Mouse (Mus musculus) hindbrain, embryonic 14.5 days (tissue): Measurements from ENCODE around the gene Hacd2. TPM values are rescaled to one million over a fixed set of nuclear protein-coding genes. Genes with fewer than 3 reads are reported as not detected.

Experiments used
- ATAC-seq: fragments of 200-750 bp; cut with Nextera tagmentation; 2 replicates; pipeline ENCODE4 v1.8.0; 2017; ENCODE audit warnings: moderate number of reproducible peaks, mild to moderate bottlenecking, moderate TSS enrichment, moderate library complexity; ENCODE audit not compliant: low FRiP score
- DNase-seq: peaks from one replicate; pipeline ENCODE4 v3.0.0-alpha.2; 2015; ENCODE audit warnings: low spot score
- H3K27ac ChIP-seq: fragments of 300-500 bp; sonication (generic); 2 replicates; pipeline ENCODE4 v1.5.1; 2014; ENCODE audit warnings: mild to moderate bottlenecking, moderate library complexity
- H3K27me3 ChIP-seq: fragments of 300-500 bp; sonication (generic); 2 replicates; pipeline ENCODE4 v1.6.1; 2014; ENCODE audit warnings: mild to moderate bottlenecking, low read length, mixed read lengths; ENCODE audit not compliant: control insufficient read depth, insufficient read depth
- H3K36me3 ChIP-seq: fragments of 300-500 bp; sonication (generic); replicated peaks from 2 replicates; pipeline ENCODE4 v1.6.1; 2014; ENCODE audit not compliant: control insufficient read depth, insufficient read depth
- H3K4me1 ChIP-seq: fragments of 300-500 bp; sonication (generic); replicated peaks from 2 replicates; pipeline ENCODE4 v1.6.1; 2014; ENCODE audit warnings: antibody characterized with exemption, low read length, mixed read lengths; ENCODE audit not compliant: control insufficient read depth, insufficient read depth
- H3K4me2 ChIP-seq: fragments of 300-500 bp; sonication (generic); replicated peaks from 2 replicates; pipeline ENCODE4 v1.6.1; 2014; ENCODE audit warnings: mild to moderate bottlenecking, moderate library complexity
- H3K4me3 ChIP-seq: fragments of 300-500 bp; sonication (generic); replicated peaks from 2 replicates; pipeline ENCODE4 v1.5.1; 2014; ENCODE audit warnings: mild to moderate bottlenecking, low read length
- H3K9ac ChIP-seq: fragments of 300-500 bp; sonication (generic); 2 replicates; pipeline ENCODE4 v1.6.1; 2014
- H3K9me3 ChIP-seq: fragments of 300-500 bp; sonication (generic); 2 replicates; pipeline ENCODE4 v1.6.1; 2016; ENCODE audit warnings: low read length; ENCODE audit not compliant: control insufficient read depth
- WGBS: fragments of 180-500 bp; shearing (Covaris S2); extraction: QIAGEN DNeasy Blood & Tissue Kit; methylation state at CpG from one replicate; pipeline ENCODE4 v1.1.7; 2014; 5-methylcytosine and 5-hydroxymethylcytosine counted together
- polyA plus RNA-seq: library from polyadenylated mRNA; unstranded; fragments of >200 nt; fragmentation: Nextera tagmentation; extraction: Ambion mirVana; gene quantifications from 2 replicates; pipeline ENCODE4 v1.2.1, GENCODE M21; 2014

Hacd2 gene
- polyA plus RNA-seq, 1 experiment from 2014 or later: 29.3 TPM

DNA sequence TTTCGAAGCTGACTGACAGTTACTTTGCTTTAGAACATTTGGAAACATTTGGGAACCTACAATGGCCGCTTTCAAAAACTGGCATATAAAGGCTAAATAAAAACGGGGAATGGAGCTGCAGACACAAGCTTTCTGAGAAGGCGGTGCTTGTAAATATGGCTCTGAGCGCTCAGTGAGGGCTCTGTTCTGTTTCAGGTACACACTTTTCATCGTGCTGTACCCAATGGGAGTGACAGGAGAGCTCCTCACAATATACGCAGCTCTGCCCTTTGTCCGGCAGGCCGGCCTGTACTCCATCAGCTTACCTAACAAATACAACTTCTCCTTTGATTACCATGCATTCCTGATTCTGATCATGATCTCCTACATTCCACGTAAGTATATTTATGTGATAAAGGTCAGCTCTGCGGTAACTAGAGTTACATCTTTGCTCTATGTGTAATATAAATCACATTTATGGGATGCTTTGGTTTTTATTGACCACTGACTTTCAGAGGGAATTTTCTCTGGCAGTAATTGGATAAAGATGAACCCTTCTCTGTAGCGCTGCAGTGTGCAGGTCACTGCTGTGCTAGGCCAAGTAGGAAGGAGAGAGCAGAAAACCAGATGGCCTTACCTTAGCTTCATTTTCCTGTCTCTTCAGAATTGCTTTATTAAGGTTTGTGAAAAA is 79.7 kb downstream of the Hacd2 start:
- 86% methylated on average over 12 of the region's 12 CpGs for WGBS
- DNase-seq: no peak
- H3K4me2 ChIP-seq: no peak overlapping the region
- H3K9ac ChIP-seq: 0 out of 2 replicates have a peak overlapping the region, but pooled peaks have one; percentile 24
- ATAC-seq: no peak
- no peaks in the 10 kb centered on the region for H3K27me3 ChIP-seq
- H3K27ac ChIP-seq: no peak overlapping the region
- H3K36me3 ChIP-seq: peaks cover 11% of the 10 kb centered on the region; the same call in 1 of the 2 replicates
- H3K4me3 ChIP-seq: no peak overlapping the region
- H3K9me3 ChIP-seq: no peaks in the 10 kb centered on the region
- no peaks in the 10 kb centered on the region for H3K4me1 ChIP-seq

- H3K27ac ChIP-seq: no peak overlapping the region
- no peak for ATAC-seq
Observed at GRCm38 (mm10) chr16:35102866-35103620, 80.8 kb downstream of the Hacd2 start.

GRCm38 (mm10) chr16:35107985-35108384 is 85.8 kb downstream of the Hacd2 start:
- no peak for ATAC-seq
- DNase-seq: no peak
- no peak overlapping the region for H3K4me2 ChIP-seq

More at GRCm38 (mm10) chr16:35102866-35103620, 80.8 kb downstream of the Hacd2 start:
- H3K27me3 ChIP-seq: no peaks in the 10 kb centered on the region
- H3K9ac ChIP-seq: no peak overlapping the region
- H3K4me3 ChIP-seq: no peak overlapping the region
- no peaks in the 10 kb centered on the region for H3K9me3 ChIP-seq
- DNase-seq: no peak
- no peak overlapping the region for H3K4me2 ChIP-seq
- no peaks in the 10 kb centered on the region for H3K4me1 ChIP-seq
- WGBS: 85% methylated on average over 7 of the region's 7 CpGs
- peaks cover 17% of the 10 kb centered on the region; the same call in 1 of the 2 replicates for H3K36me3 ChIP-seq

GRCm38 (mm10) chr16:35109156-35109555 is 86.9 kb downstream of the Hacd2 start:
- Histone ChIP-seq H3K4me3 (no peak overlapping the region), H3K9me3 (no peaks in the 10 kb centered on the region), H3K36me3 (peaks cover 11% of the 10 kb centered on the region; the same call in 1 of the 2 replicates), H3K4me1 (peaks cover 8% of the 10 kb centered on the region; the same call in 1 of the 2 replicates), H3K4me2 (no peak overlapping the region), H3K27me3 (no peaks in the 10 kb centered on the region), H3K27ac (no peak overlapping the region), H3K9ac (no peak overlapping the region)
- DNase-seq (no peak), ATAC-seq (no peak)
- 52% methylated on average over 8 of the region's 8 CpGs for WGBS

More at GRCm38 (mm10) chr16:35107985-35108384, 85.8 kb downstream of the Hacd2 start:
- Histone ChIP-seq H3K27me3 (no peaks in the 10 kb centered on the region), H3K9me3 (no peaks in the 10 kb centered on the region), H3K4me1 (peaks cover 8% of the 10 kb centered on the region; the same call in 1 of the 2 replicates), H3K27ac (no peak overlapping the region), H3K36me3 (peaks cover 11% of the 10 kb centered on the region; the same call in 1 of the 2 replicates), H3K9ac (no peak overlapping the region), H3K4me3 (no peak overlapping the region)
- 78% methylated on average over 6 of the region's 6 CpGs for WGBS

GRCm38 (mm10) chr16:35109656-35110291 is 87.5 kb downstream of the Hacd2 start:
- DNase-seq (no peak), ATAC-seq (no peak)
- Histone ChIP-seq H3K36me3 (peaks cover 11% of the 10 kb centered on the region; the same call in 1 of the 2 replicates), H3K9me3 (no peaks in the 10 kb centered on the region), H3K27ac (no peak overlapping the region), H3K4me3 (no peak overlapping the region), H3K4me2 (no peak overlapping the region), H3K9ac (no peak overlapping the region), H3K4me1 (peaks cover 8% of the 10 kb centered on the region; the same call in 1 of the 2 replicates), H3K27me3 (no peaks in the 10 kb centered on the region)
- 39% methylated on average over 7 of the region's 7 CpGs for WGBS

DNA sequence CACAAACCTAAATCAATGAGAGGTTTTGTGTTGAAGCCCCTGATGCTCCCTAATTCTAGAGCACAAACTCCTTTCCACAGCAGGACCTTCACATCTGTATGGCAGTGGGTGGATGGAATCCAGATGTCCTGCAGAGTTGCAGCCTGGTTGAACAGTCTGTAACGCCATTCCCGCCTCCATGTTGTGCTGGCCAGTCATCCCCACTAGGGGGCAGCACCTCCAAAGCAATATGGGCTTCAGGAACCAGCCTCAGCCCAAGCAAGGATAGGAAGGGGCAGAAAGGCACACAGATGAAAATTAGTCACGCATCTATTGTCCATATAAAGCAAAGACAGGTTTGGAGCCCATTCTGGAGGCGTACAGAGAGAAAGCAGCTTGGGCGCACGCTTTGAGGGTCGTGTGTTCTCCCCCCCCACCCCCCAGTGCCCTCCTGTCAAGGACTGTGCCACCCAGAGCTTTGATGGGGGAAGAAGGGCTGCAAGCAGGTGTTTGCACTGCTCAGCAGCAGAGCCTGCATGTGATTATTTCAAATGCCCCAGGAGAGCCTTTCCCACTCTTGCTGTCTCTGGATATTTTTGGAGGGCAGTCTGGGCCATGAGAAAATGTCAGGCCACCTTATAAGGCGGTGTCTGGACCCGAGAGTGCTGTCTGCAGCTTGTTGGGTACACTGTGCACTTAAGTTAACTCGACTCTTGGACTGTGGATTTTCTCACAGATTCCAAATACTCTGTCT is 88.3 kb downstream of the Hacd2 start:
- peak overlapping the region; percentile 48 for H3K4me2 ChIP-seq
- peak; percentile 94 for ATAC-seq
- 0 out of 2 replicates have a peak overlapping the region, but pooled peaks have one; percentile 49 for H3K27ac ChIP-seq

DNA sequence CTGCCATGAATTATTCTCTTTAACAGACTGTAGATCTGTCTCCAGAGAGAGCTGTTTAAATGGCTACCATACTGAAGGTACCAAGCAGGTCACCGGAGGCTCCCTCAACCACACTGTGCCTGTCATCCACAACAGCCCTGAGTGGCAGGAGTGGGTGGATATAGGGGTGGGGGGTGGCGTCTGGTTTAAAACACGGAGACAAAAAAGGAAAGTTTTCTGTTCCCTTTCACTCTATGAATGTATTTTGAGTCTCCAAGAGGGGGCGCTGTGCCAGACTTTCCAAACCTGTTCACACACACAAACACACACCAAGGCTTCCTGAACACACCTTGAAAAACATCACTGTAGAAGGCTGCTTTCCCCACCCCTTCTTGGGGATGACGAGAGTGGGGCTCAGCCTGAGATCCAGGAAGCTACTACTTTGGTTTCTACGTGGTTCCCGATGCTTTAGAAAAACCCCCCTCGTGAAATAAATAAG is 89.0 kb downstream of the Hacd2 start:
- no peak overlapping the region for H3K4me3 ChIP-seq
- ATAC-seq: peak; percentile 39; the same call in 1 of the 2 replicates
- WGBS: 68% methylated on average over 8 of the region's 8 CpGs
- H3K4me1 ChIP-seq: peaks cover 8% of the 10 kb centered on the region; the same call in 1 of the 2 replicates
- peaks cover 11% of the 10 kb centered on the region; the same call in 1 of the 2 replicates for H3K36me3 ChIP-seq
- DNase-seq: no peak
- no peak overlapping the region for H3K27ac ChIP-seq
- H3K27me3 ChIP-seq: no peaks in the 10 kb centered on the region
- no peak overlapping the region; the same call in 1 of the 2 replicates for H3K9ac ChIP-seq
- peak overlapping the region; percentile 48; the same call in 1 of the 2 replicates for H3K4me2 ChIP-seq
- H3K9me3 ChIP-seq: no peaks in the 10 kb centered on the region

More for the DNA sequence above, 88.3 kb downstream of the Hacd2 start:
- H3K4me3 ChIP-seq: 0 out of 2 replicates have a peak overlapping the region, but pooled peaks have one; percentile 6
- 22% methylated on average over 10 of the region's 10 CpGs for whole genome bisulfite sequencing
- H3K9me3 ChIP-seq: no peaks in the 10 kb centered on the region
- peaks cover 11% of the 10 kb centered on the region; the same call in 1 of the 2 replicates for H3K36me3 ChIP-seq
- H3K4me1 ChIP-seq: peaks cover 8% of the 10 kb centered on the region; the same call in 1 of the 2 replicates
- peak overlapping the region; percentile 56 for H3K9ac ChIP-seq
- peak; percentile 95 for DNase-seq
- H3K27me3 ChIP-seq: no peaks in the 10 kb centered on the region

GRCm38 (mm10) chr16:35113496-35113895 is 91.3 kb downstream of the Hacd2 start:
- Histone ChIP-seq H3K9me3 (no peaks in the 10 kb centered on the region), H3K4me2 (no peak overlapping the region), H3K4me1 (peaks cover 8% of the 10 kb centered on the region; the same call in 1 of the 2 replicates), H3K9ac (no peak overlapping the region), H3K4me3 (no peak overlapping the region), H3K27me3 (no peaks in the 10 kb centered on the region), H3K36me3 (no peaks in the 10 kb centered on the region), H3K27ac (no peak overlapping the region)
- no peak for ATAC-seq
- 87% methylated on average over 5 of the region's 5 CpGs for WGBS
- no peak for DNase-seq
